Mouse (Mus musculus): ENCODE results near the gene Adh7. TPM values are rescaled to one million over a fixed set of nuclear protein-coding genes. Genes with fewer than 3 reads are reported as not detected.

Adh7 gene
- total and polyA plus RNA-seq, 3 experiments = not detected

DNA sequence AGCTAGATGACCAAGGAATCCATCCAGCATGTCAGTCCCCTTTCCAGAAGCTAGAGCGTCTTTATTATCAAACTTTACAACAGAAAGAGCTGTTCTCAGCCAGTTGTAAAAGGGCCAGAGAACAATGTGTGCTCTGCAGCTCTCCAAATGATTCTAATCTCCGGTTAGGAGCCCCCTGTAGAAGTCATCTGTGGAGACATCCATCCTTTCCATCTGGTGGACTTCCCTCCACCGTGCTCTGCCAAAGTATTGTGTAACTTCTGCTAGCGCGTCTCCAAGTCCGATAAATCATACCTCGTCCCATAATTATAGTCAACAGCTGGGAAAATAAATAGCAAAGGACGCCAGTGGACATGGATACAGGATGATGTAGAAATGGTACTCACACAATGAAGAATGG, 31.2 kb downstream of the Adh7 start:
- no peak overlapping the region for H3K27ac ChIP-seq (ENCODE audit: control insufficient read depth, low read depth, low read length)
- no peak overlapping the region for H3K9ac ChIP-seq (ENCODE audit: control insufficient read depth, low read depth, low read length, poor library complexity, severe bottlenecking)
- H3K36me3 ChIP-seq (ENCODE audit: control insufficient read depth in 1 of 2, insufficient read depth in 2 of 2, low read length in 2 of 2) = no peaks in the 10 kb centered on the region
- no peaks in the 10 kb centered on the region for H3K9me3 ChIP-seq (replicated peaks; ENCODE audit: insufficient read depth, low read length)
- TF ChIP-seq JUND (IDR thresholded peaks at IDR 0.05; ENCODE audit: low read depth, low read length) (no peak), POLR2A (IDR thresholded peaks at IDR 0.05; ENCODE audit: control insufficient read depth in 1 of 2, insufficient read depth in 1 of 2, low read depth in 1 of 2, low read length in 2 of 2, poor library complexity in 1 of 2) (no peak), MAZ (IDR thresholded peaks at IDR 0.05; ENCODE audit: low read depth, low read length) (no peak), UBTF (IDR thresholded peaks at IDR 0.05; ENCODE audit: borderline replicate concordance, insufficient read depth, low read depth, low read length) (no peak), ELF1 (IDR thresholded peaks at IDR 0.05; ENCODE audit: low read depth, low read length) (no peak), GATA1 (IDR thresholded peaks at IDR 0.05; ENCODE audit: low read depth, low read length) (no peak), CHD1 (IDR thresholded peaks at IDR 0.05; ENCODE audit: low read depth, low read length) (no peak), TBP (IDR thresholded peaks at IDR 0.05; ENCODE audit: low read depth, low read length) (no peak), CHD2 (IDR thresholded peaks at IDR 0.05; ENCODE audit: low read length) (no peak), KAT2A (conservative IDR thresholded peaks at IDR 0.05; ENCODE audit: low read depth, low read length) (no peak), RCOR1 (IDR thresholded peaks at IDR 0.05; ENCODE audit: low read depth, low read length) (no peak), MAX (IDR thresholded peaks at IDR 0.05; ENCODE audit: low read length) (no peak), USF1 (IDR thresholded peaks at IDR 0.05; ENCODE audit: low read depth, low read length) (no peak), BHLHE40 (IDR thresholded peaks at IDR 0.05; ENCODE audit: borderline replicate concordance, low read depth, low read length) (no peak), MXI1 (IDR thresholded peaks at IDR 0.05; ENCODE audit: low read depth, low read length) (no peak), MYC (IDR thresholded peaks at IDR 0.05; ENCODE audit: low read depth, low read length) (no peak), ZKSCAN1 (IDR thresholded peaks at IDR 0.05; ENCODE audit: low read depth, low read length) (no peak), ETS1 (IDR thresholded peaks at IDR 0.05; ENCODE audit: low read depth, low read length) (no peak), GABPA (IDR thresholded peaks at IDR 0.05; ENCODE audit: low read depth, low read length) (no peak)
- no peak for DNase-seq (ENCODE audit: low read depth, low spot score)
- no peaks in the 10 kb centered on the region for H3K4me1 ChIP-seq (ENCODE audit: control insufficient read depth in 1 of 2, insufficient read depth in 2 of 2, low read length in 2 of 2)
- H3K79me2 ChIP-seq (ENCODE audit: control insufficient read depth, insufficient read depth, low read length, poor library complexity) = no peaks in the 10 kb centered on the region
- no peak overlapping the region for H3K4me3 ChIP-seq (ENCODE audit: control insufficient read depth in 1 of 2, insufficient read depth in 1 of 2, low read depth in 2 of 2, low read length in 2 of 2)
- peaks cover 0 to 2% of the 10 kb centered on the region in 2 experiments; a peak in 2 of 4 replicates for H3K27me3 ChIP-seq (ENCODE audit: control insufficient read depth in 1 of 2, insufficient read depth in 2 of 2, low read length in 2 of 2)

DNA sequence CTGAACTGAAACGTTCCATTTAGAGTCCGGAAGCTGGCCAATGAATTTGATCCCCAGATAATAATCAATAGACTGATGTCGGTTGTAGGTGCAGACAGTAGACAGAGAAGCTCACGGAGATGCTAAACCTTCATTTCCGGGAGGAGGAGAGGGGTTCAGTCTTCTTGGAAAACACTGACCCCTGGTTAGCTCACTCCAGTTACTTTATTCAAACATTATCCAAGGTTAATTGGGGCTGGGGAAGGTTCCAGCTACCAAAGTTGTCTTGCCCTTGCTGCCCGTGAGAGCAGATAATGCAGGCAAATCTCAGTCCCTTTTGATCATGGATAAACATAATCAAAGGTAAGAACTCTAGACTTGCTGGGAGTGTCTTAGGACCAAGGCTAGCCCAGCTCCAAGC, 33.6 kb downstream of the Adh7 start:
- Histone ChIP-seq H3K27me3 (ENCODE audit: control insufficient read depth in 1 of 2, insufficient read depth in 2 of 2, low read length in 2 of 2) (peaks cover 0 to 2% of the 10 kb centered on the region in 2 experiments; a peak in 3 of 4 replicates), H3K4me3 (ENCODE audit: control insufficient read depth in 1 of 2, insufficient read depth in 1 of 2, low read depth in 2 of 2, low read length in 2 of 2) (no peak overlapping the region), H3K9me3 (replicated peaks; ENCODE audit: insufficient read depth, low read length) (no peaks in the 10 kb centered on the region), H3K9ac (ENCODE audit: control insufficient read depth, low read depth, low read length, poor library complexity, severe bottlenecking) (no peak overlapping the region), H3K27ac (ENCODE audit: control insufficient read depth, low read depth, low read length) (no peak overlapping the region), H3K4me1 (ENCODE audit: control insufficient read depth in 1 of 2, insufficient read depth in 2 of 2, low read length in 2 of 2) (no peaks in the 10 kb centered on the region), H3K79me2 (ENCODE audit: control insufficient read depth, insufficient read depth, low read length, poor library complexity) (no peaks in the 10 kb centered on the region), H3K36me3 (ENCODE audit: control insufficient read depth in 1 of 2, insufficient read depth in 2 of 2, low read length in 2 of 2) (no peaks in the 10 kb centered on the region)
- DNase-seq (ENCODE audit: low read depth, low spot score) = no peak
- TF ChIP-seq RCOR1 (IDR thresholded peaks at IDR 0.05; ENCODE audit: low read depth, low read length) = no peak
- TF ChIP-seq SIN3A (IDR thresholded peaks at IDR 0.05; ENCODE audit: low read length) = no peak
- no peak for TF ChIP-seq ZC3H11A (IDR thresholded peaks at IDR 0.05; ENCODE audit: low read depth, low read length)
- TF ChIP-seq JUND (IDR thresholded peaks at IDR 0.05; ENCODE audit: low read depth, low read length) = no peak
- no peak for TF ChIP-seq NELFE (IDR thresholded peaks at IDR 0.05; ENCODE audit: low read depth, low read length)
- TF ChIP-seq USF2 (IDR thresholded peaks at IDR 0.05; ENCODE audit: borderline replicate concordance in 1 of 2, insufficient read depth in 1 of 2, low read depth in 1 of 2, low read length in 2 of 2) = no peak
- no peak for TF ChIP-seq NRF1 (IDR thresholded peaks at IDR 0.05; ENCODE audit: insufficient read depth, low read depth, low read length, poor library complexity, severe bottlenecking)
- no peak for TF ChIP-seq POLR2AphosphoS2 (IDR thresholded peaks at IDR 0.05; ENCODE audit: low read length)
- TF ChIP-seq MAFK (IDR thresholded peaks at IDR 0.05; ENCODE audit: borderline replicate concordance, low read depth, low read length) = no peak
- no peak for TF ChIP-seq ELF1 (IDR thresholded peaks at IDR 0.05; ENCODE audit: low read depth, low read length)
